Mouse (Mus musculus) 3T3-L1 (cell line): ENCODE results near the gene Ccn2.

Experiments used
- DNase-seq: peaks from one replicate; pipeline ENCODE4 v3.0.0-alpha.2; 2015; ENCODE audit warnings: low read depth, low spot score

The Ccn2 gene

GRCm38 (mm10) chr10:24641416-24642140, 46.3 kb downstream of the Ccn2 start:
- no peak for DNase-seq

DNA sequence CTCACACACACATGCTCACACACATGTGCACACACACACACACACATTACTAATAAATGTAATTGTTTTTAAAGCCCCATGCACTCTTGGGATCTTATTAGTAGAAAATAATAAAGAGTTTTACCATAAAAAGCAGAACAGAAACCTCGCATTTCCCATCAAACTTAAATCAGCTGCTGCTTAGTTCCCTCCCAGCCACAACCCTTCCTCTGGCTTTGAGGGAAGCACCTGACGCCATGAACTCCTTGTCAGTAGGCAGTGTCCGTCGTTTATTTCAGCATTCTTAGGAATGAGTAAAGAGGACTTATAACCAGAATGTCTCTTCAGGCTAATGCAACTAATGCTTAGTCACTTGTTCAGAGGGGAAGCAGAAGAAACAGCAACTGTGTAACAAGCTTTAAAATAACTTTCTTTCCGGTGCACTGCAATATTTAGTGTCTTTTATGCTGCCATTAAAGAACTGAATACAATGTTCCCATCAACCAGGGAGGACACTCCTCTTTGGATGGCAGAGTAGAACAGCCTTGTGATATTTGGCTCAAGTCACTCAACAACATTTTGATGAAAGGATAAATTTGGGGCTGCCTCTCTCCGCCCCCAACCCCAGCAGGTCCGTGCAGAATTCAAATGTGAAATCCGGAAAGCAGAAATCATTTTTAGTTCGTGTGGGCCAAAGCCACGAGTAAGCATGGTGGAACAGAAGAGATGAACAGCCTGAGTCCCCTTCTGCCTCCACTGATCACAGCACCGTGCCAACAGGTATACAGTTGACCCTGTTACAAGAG, 47.7 kb downstream of the Ccn2 start:
- DNase-seq, result no peak

- DNase-seq, result no peak
Measured at GRCm38 (mm10) chr10:24645169-24645568, 49.9 kb downstream of the Ccn2 start.
